Mouse (Mus musculus) layer of hippocampus, adult 2 months (tissue): Measurements from ENCODE around the gene Stxbp4. TPM values are rescaled to one million over a fixed set of nuclear protein-coding genes. Genes with fewer than 3 reads are reported as not detected.

Experiments
- DNase-seq, 2 experiments: peaks; one replicate each; pipeline ENCODE4 v3.0.0; 2022; ENCODE audit warnings: low spot score in 2 of 2
- H3K27ac ChIP-seq: fragments of 200-600 bp; 2 replicates; pipeline ENCODE4 v1.8.1; 2022
- H3K4me3 ChIP-seq: fragments of 200-600 bp; 2 replicates; pipeline ENCODE4 v1.8.1; 2022; ENCODE audit warnings: mild to moderate bottlenecking
- CTCF ChIP-seq: fragments of 200-600 bp; conservative IDR thresholded peaks from 2 replicates; pipeline ENCODE4 v1.8.1; 2022; ENCODE audit warnings: antibody characterized with exemption, mild to moderate bottlenecking, moderate library complexity
- total RNA-seq, 2 experiments: library from RNA; stranded (reverse); gene quantifications; 2 replicates each; pipeline ENCODE4 v1.2.3; 2021

The Stxbp4 gene
- total RNA-seq, 2 experiments from 2014 or later: 12.0 to 16.1 TPM

- no peak for DNase-seq
- Histone ChIP-seq H3K4me3 (no peak overlapping the region), H3K27ac (no peak overlapping the region)
- no peak for TF ChIP-seq CTCF
These were observed 12.7 kb downstream of the Stxbp4 start for GRCm38 (mm10) chr11:90625174-90625573.

- peak; percentile 42 to 75 for DNase-seq
- peak; percentile 89 for TF ChIP-seq CTCF
- no peak overlapping the region for H3K27ac ChIP-seq
- no peak overlapping the region for H3K4me3 ChIP-seq
These were observed 14.4 kb downstream of the Stxbp4 start for GRCm38 (mm10) chr11:90623477-90623876.

GRCm38 (mm10) chr11:90622500-90622899 is 15.4 kb downstream of the Stxbp4 start:
- TF ChIP-seq CTCF: no peak
- H3K27ac ChIP-seq: no peak overlapping the region
- H3K4me3 ChIP-seq: no peak overlapping the region
- DNase-seq: no peak

- Histone ChIP-seq H3K27ac (no peak overlapping the region), H3K4me3 (no peak overlapping the region)
- DNase-seq: no peak
- TF ChIP-seq CTCF: no peak
These were observed 15.8 kb downstream of the Stxbp4 start for GRCm38 (mm10) chr11:90622044-90622443.

- DNase-seq: no peak
- peak; percentile 83 for TF ChIP-seq CTCF
- no peak overlapping the region for H3K4me3 ChIP-seq
- no peak overlapping the region for H3K27ac ChIP-seq
These were observed 21.5 kb downstream of the Stxbp4 start for GRCm38 (mm10) chr11:90616431-90616830.

GRCm38 (mm10) chr11:90614743-90615142 is 23.1 kb downstream of the Stxbp4 start:
- Histone ChIP-seq H3K4me3 (no peak overlapping the region), H3K27ac (no peak overlapping the region)
- TF ChIP-seq CTCF: no peak
- no peak for DNase-seq

GRCm38 (mm10) chr11:90612118-90612517 is 25.8 kb downstream of the Stxbp4 start:
- no peak for TF ChIP-seq CTCF
- Histone ChIP-seq H3K4me3 (no peak overlapping the region), H3K27ac (no peak overlapping the region)
- DNase-seq: no peak

GRCm38 (mm10) chr11:90603066-90603465 is 34.8 kb downstream of the Stxbp4 start:
- TF ChIP-seq CTCF: no peak
- no peak overlapping the region for H3K27ac ChIP-seq
- H3K4me3 ChIP-seq: no peak overlapping the region
- no peak for DNase-seq

- no peak for TF ChIP-seq CTCF
- no peak for DNase-seq
- Histone ChIP-seq H3K27ac (no peak overlapping the region), H3K4me3 (no peak overlapping the region)
These were observed 42.1 kb downstream of the Stxbp4 start for GRCm38 (mm10) chr11:90595826-90596225.

GRCm38 (mm10) chr11:90590996-90591395 is 46.9 kb downstream of the Stxbp4 start:
- Histone ChIP-seq H3K27ac (no peak overlapping the region), H3K4me3 (no peak overlapping the region)
- DNase-seq: peak; percentile 8 to 19
- no peak for TF ChIP-seq CTCF

GRCm38 (mm10) chr11:90586203-90586602 is 51.7 kb downstream of the Stxbp4 start:
- TF ChIP-seq CTCF: no peak
- Histone ChIP-seq H3K4me3 (no peak overlapping the region), H3K27ac (no peak overlapping the region)
- DNase-seq: no peak

GRCm38 (mm10) chr11:90585754-90586153 is 52.1 kb downstream of the Stxbp4 start:
- no peak for DNase-seq
- no peak for TF ChIP-seq CTCF
- no peak overlapping the region for H3K4me3 ChIP-seq
- H3K27ac ChIP-seq: no peak overlapping the region

GRCm38 (mm10) chr11:90577057-90577780 is 60.7 kb downstream of the Stxbp4 start:
- no peak for TF ChIP-seq CTCF
- Histone ChIP-seq H3K4me3 (no peak overlapping the region), H3K27ac (no peak overlapping the region)
- no peak for DNase-seq

- Histone ChIP-seq H3K4me3 (no peak overlapping the region), H3K27ac (no peak overlapping the region)
- no peak for DNase-seq
- TF ChIP-seq CTCF: no peak
These were observed 61.5 kb downstream of the Stxbp4 start for GRCm38 (mm10) chr11:90576282-90576972.
